Mouse (Mus musculus) erythroblast, embryonic 14.5 days (primary cell): ENCODE results near the gene Olfr456.

Source experiments
- GATA1 ChIP-seq: IDR thresholded peaks from 2 replicates; pipeline ENCODE4 v1.6.1; 2012; ENCODE audit warnings: low read length, inconsistent platforms, mixed read lengths
- TAL1 ChIP-seq: IDR thresholded peaks from 3 replicates; pipeline ENCODE4 v1.6.1; 2012; ENCODE audit warnings: low read length, inconsistent platforms, mixed read lengths

GRCm38 (mm10) chr6:42503478-42503877 is 16.5 kb upstream of the Olfr456 start:
- TF ChIP-seq GATA1 (no peak), TAL1 (no peak)
